Mouse (Mus musculus) stomach, postnatal 0 days (tissue): ENCODE results near the gene Noto.

Source experiments
- CTCF ChIP-seq: IDR thresholded peaks from 2 replicates; pipeline ENCODE4 v1.5.1; 2016; ENCODE audit warnings: antibody characterized with exemption, low read depth, mild to moderate bottlenecking, moderate library complexity
- EP300 ChIP-seq: optimal IDR thresholded peaks from 2 replicates; pipeline ENCODE3; 2016; ENCODE audit warnings: antibody characterized with exemption

DNA sequence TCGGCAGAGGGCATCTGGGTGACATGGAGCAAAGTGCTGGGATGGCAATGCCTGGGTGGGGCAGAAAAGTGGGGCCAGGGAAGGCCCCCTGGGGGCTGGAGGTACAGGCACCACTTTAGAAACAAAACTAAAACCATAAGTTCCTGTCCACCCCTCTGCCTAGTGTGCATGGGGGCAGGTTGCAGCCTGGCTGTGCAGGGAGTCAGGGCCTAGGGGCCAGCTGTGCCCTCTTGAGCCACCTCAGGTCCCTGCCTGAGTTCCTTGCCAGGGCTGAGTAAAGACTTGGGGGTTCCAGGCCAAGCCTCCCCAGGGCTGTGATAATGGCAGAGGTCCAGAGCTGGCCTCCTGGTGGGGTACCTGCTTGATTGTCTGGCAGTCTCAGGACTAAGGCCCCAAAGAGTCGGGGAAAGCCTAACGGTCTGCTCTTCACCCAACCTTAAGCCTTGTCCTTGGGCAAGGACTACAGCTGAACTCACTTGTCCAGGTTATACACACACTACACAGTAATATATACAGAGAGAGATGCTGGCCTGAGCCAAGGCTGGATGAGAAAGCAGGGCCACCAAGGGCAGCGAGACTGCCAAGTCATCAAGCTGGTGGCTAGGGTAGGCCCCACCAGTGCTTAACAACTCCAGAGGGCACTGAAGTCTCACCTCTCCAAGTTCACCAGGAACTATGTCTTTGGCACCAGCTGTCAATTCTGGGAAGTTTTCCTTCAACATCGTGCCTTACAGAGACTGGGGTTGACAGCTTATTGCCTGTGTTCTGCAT, 46.2 kb downstream of the Noto start:
- TF ChIP-seq CTCF (no peak), EP300 (no peak)
